In genomic region chr19:11415581-11415980, GRCm38 (mm10) we compare ENCODE assay signal across 19 mouse cellular contexts. TPM values are rescaled to one million over a fixed set of nuclear protein-coding genes. Genes with fewer than 3 reads are reported as not detected.
"Had no signal": no experiment of that assay in that cellular context is flagged by ENCODE, and none has a peak within 500 bp of the region (broad histone marks: within the 10 kb centered on the region; RNA-seq: fewer than 3 reads in every experiment).

No protein-coding gene starts in this region.

- H3K27me3 ChIP-seq: liver, embryonic 12.5 days; midbrain, embryonic 12.5 days; neural tube, embryonic 13.5 days; neural tube, embryonic 15.5 days had no signal

- H3K27ac ChIP-seq: liver, embryonic 12.5 days; liver, embryonic 14.5 days; midbrain, embryonic 10.5 days; midbrain, embryonic 12.5 days; neural tube, embryonic 13.5 days; neural tube, embryonic 15.5 days had no signal

- ATAC-seq: liver, embryonic 12.5 days; midbrain, embryonic 16.5 days had no signal

- H3K36me3 ChIP-seq: liver, embryonic 12.5 days; midbrain, embryonic 10.5 days; midbrain, embryonic 12.5 days; neural tube, embryonic 13.5 days; neural tube, embryonic 15.5 days had no signal

- H3K4me1 ChIP-seq: liver, embryonic 12.5 days; midbrain, embryonic 10.5 days; midbrain, embryonic 12.5 days; neural tube, embryonic 13.5 days; neural tube, embryonic 15.5 days had no signal

- DNase-seq: midbrain, embryonic 14.5 days; retina, postnatal 1 day; right cerebral cortex, adult 18-20 months; right cerebral cortex, postnatal 25 days; right cerebral cortex, postnatal 4 days; spleen, adult 18-20 months; thymus, adult 18-20 months; thymus, postnatal 14 days; thymus, postnatal 36 days had no signal

- H3K4me2 ChIP-seq: liver, embryonic 12.5 days; midbrain, embryonic 12.5 days; neural tube, embryonic 13.5 days; neural tube, embryonic 15.5 days had no signal

- H3K9ac ChIP-seq: liver, embryonic 12.5 days; liver, embryonic 14.5 days; midbrain, embryonic 12.5 days; neural tube, embryonic 13.5 days; neural tube, embryonic 15.5 days had no signal

- H3K4me3 ChIP-seq: liver, embryonic 12.5 days; midbrain, embryonic 10.5 days; midbrain, embryonic 12.5 days; myocyte; neural tube, embryonic 13.5 days; neural tube, embryonic 15.5 days had no signal

- H3K9me3 ChIP-seq: liver, embryonic 12.5 days; midbrain, embryonic 10.5 days; midbrain, embryonic 12.5 days; neural tube, embryonic 13.5 days; neural tube, embryonic 15.5 days had no signal

RNA-seq across cellular contexts. Expression of gene Ms4a4c, which starts 11.0 kb away (rescaled TPM):
- total RNA-seq: megakaryocyte-erythroid progenitor cell, adult 5-6 weeks had no signal
- polyA plus RNA-seq: midbrain, embryonic 10.5 days; myocyte had no signal

RNA-seq across cellular contexts. Expression of gene Ms4a4b, which starts 27.8 kb away (rescaled TPM):
- polyA plus RNA-seq: liver, embryonic 12.5 days; midbrain, embryonic 10.5 days; midbrain, embryonic 12.5 days; midbrain, embryonic 14.5 days; midbrain, embryonic 16.5 days; myocyte; neural tube, embryonic 11.5 days; neural tube, embryonic 13.5 days; neural tube, embryonic 15.5 days had no signal

RNA-seq across cellular contexts. Expression of gene Ms4a4a, which starts 40.3 kb away (rescaled TPM):
- total RNA-seq: megakaryocyte-erythroid progenitor cell, adult 5-6 weeks had no signal
- polyA plus RNA-seq: myocyte had no signal

RNA-seq across cellular contexts. Expression of gene Ms4a6c, which starts 53.6 kb away (rescaled TPM):
- polyA plus RNA-seq: myocyte had no signal
